Mouse (Mus musculus) macrophage (primary cell): ENCODE results near the gene Wdr54. TPM values are rescaled to one million over a fixed set of nuclear protein-coding genes. Genes with fewer than 3 reads are reported as not detected.
A peak's percentile ranks its signal among the peaks of the same experiment; 100 is the strongest.

Experiments used
- H3K27ac ChIP-seq: fragments of 350-480 bp; formaldehyde crosslinking; 2 replicates; pipeline ENCODE4 v1.9.0; 2021
- H3K36me3 ChIP-seq: fragments of 350-480 bp; formaldehyde crosslinking; 2 replicates; pipeline ENCODE4 v1.9.0; 2021; ENCODE audit errors: inconsistent target
- H3K4me3 ChIP-seq: fragments of 350-480 bp; formaldehyde crosslinking; 2 replicates; pipeline ENCODE4 v1.9.0; 2021; ENCODE audit errors: inconsistent target
- H3K79me2 ChIP-seq: fragments of 350-480 bp; formaldehyde crosslinking; 2 replicates; pipeline ENCODE4 v1.9.0; 2021; ENCODE audit errors: inconsistent target
- WGBS: methylation state at CpG from one replicate; pipeline ENCODE4 v1.1.7; 2026; ENCODE audit warnings: inconsistent platforms; ENCODE audit not compliant: missing documents; 5-methylcytosine and 5-hydroxymethylcytosine counted together
- polyA plus RNA-seq: library from polyadenylated mRNA; stranded (reverse); fragments of 250-400 nt; gene quantifications from 3 replicates; pipeline ENCODE4 v1.2.4, GENCODE M21; 2018; ENCODE audit warnings: inconsistent platforms

The Wdr54 gene
- polyA plus RNA-seq, 1 experiment from 2014 or later = 0.30 TPM

DNA sequence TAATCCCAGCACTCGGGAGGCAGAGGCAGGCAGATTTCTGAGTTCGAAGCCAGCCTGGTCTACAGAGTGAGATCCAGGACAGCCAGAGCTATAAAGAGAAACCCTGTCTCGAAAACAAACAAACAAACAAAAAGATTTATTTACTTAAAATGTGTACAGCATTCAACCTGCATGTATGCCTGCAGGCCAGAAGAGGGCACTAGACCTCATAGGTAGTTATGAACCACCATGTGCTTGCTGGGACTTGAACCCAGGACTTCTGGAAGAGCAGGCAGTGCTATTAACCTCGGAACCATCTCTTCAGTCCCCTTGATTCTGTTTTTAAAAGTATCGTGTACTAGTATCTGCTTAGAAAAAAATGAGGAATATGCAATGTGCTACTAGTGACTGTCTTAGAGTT, 28.8 kb downstream of the Wdr54 start:
- 97% methylated on average over 5 of the region's 5 CpGs for WGBS
- H3K27ac ChIP-seq = no peak overlapping the region
- H3K79me2 ChIP-seq = peaks cover 8% of the 10 kb centered on the region; the same call in 1 of the 2 replicates
- H3K36me3 ChIP-seq = no peaks in the 10 kb centered on the region
- H3K4me3 ChIP-seq = no peak overlapping the region

DNA sequence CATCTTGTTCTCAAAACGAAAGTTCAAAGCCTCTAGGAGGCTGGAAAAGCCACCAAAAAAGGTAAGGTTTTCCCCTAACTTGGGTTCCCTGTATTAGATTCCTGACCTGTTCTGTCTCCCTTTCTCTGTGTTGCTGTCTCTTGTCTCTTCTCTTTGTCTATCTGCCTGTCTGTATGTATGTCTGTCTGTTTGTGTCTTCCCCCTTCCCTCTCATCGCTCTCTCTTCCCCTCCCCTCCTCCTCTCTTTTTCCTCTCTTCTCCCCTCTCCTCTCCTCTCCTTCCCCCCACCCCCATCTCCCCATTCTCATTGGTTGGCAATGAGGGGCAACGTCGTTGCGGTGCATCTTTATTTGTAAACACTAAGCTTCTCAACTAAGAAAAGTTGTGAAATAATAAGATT, 30.9 kb downstream of the Wdr54 start, which contains the start of gene Ino80b:
Gene Ino80b, minus strand, starts transcription at position 101 of the 400 bp plus-strand sequence.
- no peaks in the 10 kb centered on the region for H3K36me3 ChIP-seq
- WGBS = 43% methylated on average over 5 of the region's 5 CpGs
- H3K4me3 ChIP-seq = peak within 1 kb of the TSS; percentile 97
- H3K27ac ChIP-seq = peak within 1 kb of the TSS; percentile 51
- peaks cover 8% of the 10 kb centered on the region; the same call in 1 of the 2 replicates for H3K79me2 ChIP-seq

DNA sequence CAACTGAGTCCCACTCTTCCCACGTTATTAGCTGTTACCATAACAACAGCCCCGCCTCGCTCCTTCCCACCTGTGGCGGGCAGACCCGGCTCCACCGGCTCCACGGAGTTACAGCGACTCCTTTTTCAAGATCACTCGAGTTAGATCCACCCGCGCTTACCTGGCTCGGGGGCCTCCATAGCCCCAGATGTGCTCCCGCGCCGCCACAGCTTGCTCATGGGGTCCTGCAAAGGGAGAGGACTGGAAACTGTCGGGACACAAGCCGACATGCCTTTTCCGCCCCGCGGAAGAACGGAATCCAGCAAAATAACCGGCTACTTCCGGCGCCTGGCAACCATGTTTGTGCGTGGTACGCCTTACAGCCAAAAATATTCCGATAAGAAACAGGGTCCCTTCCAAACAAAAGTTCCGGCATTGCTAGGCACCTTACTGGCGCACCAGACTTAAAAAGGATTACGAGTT, 31.3 kb downstream of the Wdr54 start:
- WGBS = under 1% methylated on average over 30 of the region's 30 CpGs
- Histone ChIP-seq H3K27ac (peak overlapping the region; percentile 51), H3K4me3 (peak overlapping the region; percentile 97), H3K36me3 (no peaks in the 10 kb centered on the region), H3K79me2 (peaks cover 8% of the 10 kb centered on the region; the same call in 1 of the 2 replicates)

DNA sequence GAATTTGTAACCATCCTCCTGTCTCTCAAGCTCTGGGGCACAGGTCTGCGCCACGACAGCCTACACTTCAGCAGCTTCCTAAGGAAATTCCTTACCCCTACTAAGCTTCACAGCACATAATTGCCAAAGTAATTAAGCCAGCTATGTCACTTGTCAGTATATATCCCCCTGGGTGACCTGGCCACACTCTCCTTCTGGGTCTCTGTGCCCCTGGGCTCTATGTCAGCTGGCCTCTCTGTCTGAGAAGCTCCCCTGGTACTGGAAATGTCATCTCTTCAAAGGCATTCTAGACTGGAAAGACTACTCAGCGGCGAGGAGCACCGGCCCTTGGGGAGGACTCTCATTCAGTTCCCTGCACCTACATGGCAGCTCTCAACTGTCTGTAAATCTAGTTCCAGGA, 33.2 kb downstream of the Wdr54 start:
- Histone ChIP-seq H3K4me3 (no peak overlapping the region), H3K36me3 (no peaks in the 10 kb centered on the region), H3K79me2 (peaks cover 8% of the 10 kb centered on the region; the same call in 1 of the 2 replicates), H3K27ac (no peak overlapping the region)
- WGBS = 99% methylated on average over 5 of the region's 5 CpGs

DNA sequence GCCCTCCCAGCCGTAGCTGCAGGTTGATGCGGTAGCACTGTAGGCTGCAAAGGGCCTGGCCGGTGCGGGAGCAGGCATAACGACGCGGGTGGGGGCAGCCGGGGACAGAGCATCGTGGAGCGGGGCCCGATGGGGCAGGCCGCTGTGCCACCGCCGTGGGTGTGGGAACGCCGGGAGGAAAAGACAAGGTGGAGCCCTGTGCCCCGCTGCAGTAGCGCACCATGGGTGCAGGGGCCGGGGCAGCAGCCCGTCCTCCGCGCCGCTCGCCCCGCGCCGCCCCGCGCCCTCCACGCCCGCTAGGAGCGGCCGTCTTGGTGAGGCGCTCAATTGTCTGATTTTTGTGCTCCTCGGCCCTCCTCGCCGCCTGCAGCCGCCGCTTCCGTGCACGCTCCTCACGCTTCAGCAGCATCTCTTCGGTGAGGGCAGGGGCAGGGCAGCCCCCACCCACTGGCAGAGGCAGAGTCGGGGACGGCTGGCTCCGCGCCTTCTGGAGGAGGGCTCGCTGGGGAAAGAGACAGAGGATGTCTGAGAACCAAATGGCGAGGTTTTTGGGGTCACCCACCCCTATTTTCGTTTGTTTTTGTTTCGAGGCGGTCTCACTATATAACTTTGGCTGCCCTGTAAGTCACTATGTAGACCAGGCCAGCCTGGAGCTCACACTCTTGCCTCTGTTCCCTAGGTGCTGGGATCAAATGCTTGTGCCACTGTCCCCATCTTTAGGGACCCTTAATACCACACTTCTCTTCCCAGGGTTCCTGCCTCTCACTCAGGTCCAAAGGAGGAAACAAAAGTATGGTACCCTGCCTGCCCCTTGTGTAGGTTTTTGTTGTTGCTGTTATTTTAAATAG, 34.1 kb downstream of the Wdr54 start:
- no peak overlapping the region for H3K27ac ChIP-seq
- no peaks in the 10 kb centered on the region for H3K36me3 ChIP-seq
- peaks cover 8% of the 10 kb centered on the region; the same call in 1 of the 2 replicates for H3K79me2 ChIP-seq
- peak overlapping the region; percentile 31 for H3K4me3 ChIP-seq
- 7% methylated on average over 50 of the region's 52 CpGs for WGBS

DNA sequence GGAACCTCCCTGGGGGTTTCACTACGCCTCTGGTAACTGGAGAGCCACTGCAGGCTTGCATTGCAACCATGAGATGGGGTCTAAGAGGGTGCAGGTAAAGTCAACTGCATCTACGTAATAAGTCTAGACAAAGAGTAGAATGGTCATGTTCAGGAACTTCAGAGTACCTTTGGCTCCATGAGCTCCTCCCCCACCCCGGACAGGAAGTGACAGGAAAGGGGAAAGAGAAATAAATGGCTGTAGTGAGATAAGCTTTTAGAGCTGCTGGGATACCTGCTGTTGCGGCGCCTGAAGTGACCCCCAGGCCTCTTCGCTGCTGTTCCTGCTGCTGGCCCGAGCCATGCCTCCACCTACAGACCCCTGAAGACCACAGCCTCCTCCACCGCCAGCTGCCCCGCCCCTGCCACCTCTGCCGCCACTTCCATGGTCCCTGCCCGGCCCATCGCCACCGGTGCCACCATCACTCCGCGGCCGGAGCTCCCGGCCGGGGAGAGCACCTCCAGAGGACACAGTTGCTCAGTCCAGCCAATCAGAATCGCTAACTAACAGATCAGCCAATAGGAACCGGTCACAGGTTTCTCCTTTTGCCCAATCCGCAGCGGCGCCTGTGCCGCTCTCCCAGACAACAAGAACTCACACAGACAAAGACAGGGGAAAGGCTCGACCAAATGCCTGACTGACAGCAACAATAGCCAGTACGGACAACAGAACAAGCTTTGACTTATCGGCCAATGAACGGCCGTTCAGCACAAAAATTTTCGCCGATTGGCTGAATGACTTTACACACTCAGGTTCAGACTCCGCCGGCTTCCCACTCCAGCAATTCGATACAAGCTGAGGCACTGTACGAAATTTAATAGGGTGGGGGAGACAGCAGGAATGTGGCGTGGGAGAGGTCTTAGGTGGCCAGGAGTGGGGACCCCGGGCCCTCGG, 35.0 kb downstream of the Wdr54 start, which contains the start of gene Wbp1:
Gene Wbp1, minus strand, starts transcription at position 630 of the 933 bp plus-strand sequence.
- Histone ChIP-seq H3K27ac (peak within 1 kb of the TSS; percentile 27), H3K36me3 (no peaks in the 10 kb centered on the region), H3K4me3 (peak within 1 kb of the TSS; percentile 54), H3K79me2 (peaks cover 10% of the 10 kb centered on the region; the same call in 1 of the 2 replicates)
- WGBS = under 1% methylated on average over 38 of the region's 38 CpGs

DNA sequence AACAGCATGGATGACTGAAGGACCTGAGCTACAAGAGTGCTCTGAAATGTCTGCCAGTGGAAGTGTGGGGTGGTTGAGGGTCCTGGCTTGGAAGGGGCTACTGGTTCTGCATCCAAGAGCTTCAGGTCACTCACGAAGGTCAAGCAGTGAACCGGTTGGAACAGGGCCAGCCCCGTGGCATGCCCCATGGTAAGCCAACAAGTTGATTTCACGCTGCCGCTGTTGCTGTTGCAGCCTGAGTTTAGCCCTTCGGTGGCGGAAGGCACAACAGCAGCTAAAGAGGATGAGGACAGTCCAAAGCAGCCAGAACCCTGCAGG, 36.5 kb downstream of the Wdr54 start:
- Histone ChIP-seq H3K36me3 (no peaks in the 10 kb centered on the region), H3K79me2 (peaks cover 19% of the 10 kb centered on the region; the same call in 1 of the 2 replicates), H3K27ac (no peak overlapping the region), H3K4me3 (no peak overlapping the region)
- WGBS = 31% methylated on average over 7 of the region's 7 CpGs

DNA sequence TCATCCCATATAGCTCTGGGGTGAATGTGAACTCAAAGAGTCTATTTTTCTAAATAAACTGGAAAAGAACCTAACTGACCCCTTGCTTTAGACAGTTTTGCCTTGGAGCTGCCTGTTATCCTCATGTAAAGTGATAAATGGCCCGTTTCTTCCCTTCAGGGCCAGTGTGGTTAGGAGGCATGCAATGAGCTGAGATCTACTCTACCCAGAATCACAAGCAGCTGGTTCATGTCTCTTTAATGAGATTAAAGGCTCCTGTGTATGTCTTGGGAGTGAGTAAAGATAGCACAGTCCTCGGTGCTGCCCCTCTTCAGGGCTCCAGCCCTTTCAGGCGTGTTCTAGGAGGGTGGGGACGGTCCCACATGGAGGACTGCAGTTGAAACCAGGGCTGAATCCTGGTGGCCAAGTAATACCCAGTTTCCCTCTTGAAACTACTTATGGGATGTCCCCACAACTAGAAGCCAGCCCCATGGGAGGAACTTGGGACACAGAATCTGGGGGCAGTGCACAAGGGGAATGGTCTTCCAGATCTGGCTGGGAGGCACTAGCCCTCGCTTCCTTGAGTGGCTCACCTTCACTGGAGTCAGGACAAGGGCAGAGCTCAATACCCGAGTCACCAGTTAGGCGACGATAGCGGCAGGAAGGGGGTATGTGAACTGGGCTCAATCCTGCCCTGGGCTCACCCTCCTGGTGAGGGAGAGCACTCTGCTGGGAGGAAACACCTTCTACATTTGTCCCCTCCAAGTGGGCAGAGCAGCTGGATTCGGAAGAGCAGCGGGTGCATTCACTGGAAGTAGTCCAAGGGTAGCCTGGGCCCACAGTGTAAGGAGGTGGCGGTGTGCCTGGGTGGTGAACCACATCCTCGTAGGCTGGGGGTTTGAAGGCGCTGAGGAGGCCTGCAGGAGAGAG, 37.1 kb downstream of the Wdr54 start:
- Histone ChIP-seq H3K27ac (no peak overlapping the region), H3K79me2 (peaks cover 18% of the 10 kb centered on the region; the same call in 1 of the 2 replicates), H3K36me3 (no peaks in the 10 kb centered on the region), H3K4me3 (no peak overlapping the region)
- 43% methylated on average over 14 of the region's 14 CpGs for WGBS

DNA sequence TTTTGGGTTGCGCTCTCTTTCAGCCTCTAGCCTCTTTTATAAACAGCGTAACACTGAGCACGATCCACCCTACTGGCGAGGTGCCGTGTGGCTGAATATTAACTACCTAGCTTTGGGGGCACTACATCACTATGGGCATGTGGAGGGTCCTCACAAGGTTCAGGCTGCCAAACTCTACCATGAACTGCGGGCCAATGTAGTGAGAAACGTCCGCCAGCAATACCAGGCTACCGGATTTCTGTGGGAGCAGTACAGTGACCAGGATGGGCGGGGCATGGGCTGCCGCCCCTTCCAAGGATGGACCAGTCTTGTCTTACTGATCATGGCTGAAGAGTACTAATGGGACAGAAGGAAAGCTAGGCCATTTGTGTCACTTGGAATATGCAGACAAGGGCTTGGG, 37.8 kb downstream of the Wdr54 start:
- Histone ChIP-seq H3K27ac (no peak overlapping the region), H3K4me3 (no peak overlapping the region), H3K36me3 (no peaks in the 10 kb centered on the region), H3K79me2 (peaks cover 24% of the 10 kb centered on the region; the same call in 1 of the 2 replicates)
- WGBS = 92% methylated on average over 11 of the region's 11 CpGs

DNA sequence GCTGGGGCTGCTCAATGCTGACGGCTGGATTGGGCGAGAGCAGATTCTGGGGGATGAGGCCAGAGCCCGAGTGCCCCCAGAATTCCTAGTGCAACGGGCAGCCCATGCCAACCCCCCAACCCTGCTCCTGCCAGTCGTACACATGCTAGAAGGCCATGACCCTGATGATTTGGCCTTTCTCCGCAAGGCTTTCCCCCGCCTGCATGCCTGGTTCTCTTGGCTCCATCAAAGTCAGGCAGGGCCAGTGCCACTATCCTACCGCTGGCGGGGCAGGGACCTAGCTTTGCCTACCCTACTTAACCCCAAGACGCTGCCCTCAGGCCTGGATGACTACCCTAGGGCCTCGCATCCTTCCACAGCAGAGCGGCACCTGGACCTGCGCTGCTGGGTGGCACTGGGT, 38.6 kb downstream of the Wdr54 start:
- Histone ChIP-seq H3K79me2 (peaks cover 24% of the 10 kb centered on the region; the same call in 1 of the 2 replicates), H3K36me3 (no peaks in the 10 kb centered on the region), H3K27ac (no peak overlapping the region), H3K4me3 (no peak overlapping the region)
- 90% methylated on average over 11 of the region's 13 CpGs for WGBS

DNA sequence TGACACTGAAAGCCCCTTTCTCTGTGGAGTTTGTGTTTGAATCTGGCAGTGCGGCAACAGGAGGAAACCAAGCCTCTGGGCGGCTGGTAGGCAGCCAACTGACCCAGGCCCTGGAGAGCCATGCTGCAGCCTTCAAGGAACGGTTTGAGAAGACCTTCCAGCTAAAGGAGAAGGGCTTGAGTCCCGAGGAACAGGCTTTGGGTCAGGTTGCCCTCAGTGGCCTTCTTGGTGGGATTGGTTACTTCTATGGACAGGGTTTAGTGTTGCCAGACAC, 39.1 kb downstream of the Wdr54 start:
- WGBS = 97% methylated on average over 3 of the region's 4 CpGs
- no peak overlapping the region for H3K27ac ChIP-seq
- no peak overlapping the region for H3K4me3 ChIP-seq
- no peaks in the 10 kb centered on the region for H3K36me3 ChIP-seq
- H3K79me2 ChIP-seq = peaks cover 24% of the 10 kb centered on the region; the same call in 1 of the 2 replicates

DNA sequence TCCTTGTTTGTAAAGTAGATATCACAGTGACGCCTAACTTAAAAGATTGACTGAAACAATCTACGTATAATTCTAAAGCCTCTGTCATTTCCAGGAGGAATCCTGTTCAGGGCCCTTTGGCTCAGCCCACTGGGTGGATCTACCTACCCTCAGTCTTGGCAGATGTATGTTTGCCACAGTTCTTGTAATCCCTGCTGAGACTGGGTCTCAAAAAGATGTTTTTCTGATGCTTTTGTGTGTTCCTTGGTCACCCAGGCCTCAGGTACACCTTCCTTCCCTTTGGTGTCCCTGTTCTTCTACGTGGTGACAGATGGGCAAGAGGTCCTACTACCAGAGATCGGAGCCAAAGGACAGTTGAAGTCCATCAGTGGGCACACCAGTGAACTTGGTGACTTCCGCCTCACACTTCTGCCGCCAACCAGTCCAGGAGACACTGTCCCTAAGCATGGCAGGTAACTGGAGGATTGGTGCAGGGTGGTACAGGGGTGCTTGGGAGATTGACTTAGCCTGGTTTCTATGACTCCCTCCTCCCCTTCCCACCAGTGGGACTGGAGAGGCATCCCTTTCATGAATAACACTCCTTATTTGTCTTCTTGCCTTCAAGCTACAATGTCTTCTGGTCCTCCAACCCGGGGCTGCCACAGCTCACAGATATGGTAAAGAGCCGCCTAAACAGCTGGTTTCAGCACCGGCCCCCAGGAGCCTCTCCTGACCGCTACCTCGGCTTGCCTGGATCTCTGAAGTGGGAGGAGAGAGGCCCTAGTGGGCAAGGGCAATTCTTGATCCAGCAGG, 39.6 kb downstream of the Wdr54 start:
- H3K36me3 ChIP-seq = no peaks in the 10 kb centered on the region
- H3K4me3 ChIP-seq = peak overlapping the region; percentile 64
- 84% methylated on average over 11 of the region's 11 CpGs for WGBS
- H3K27ac ChIP-seq = 0 out of 2 replicates have a peak overlapping the region, but pooled peaks have one; percentile 15
- H3K79me2 ChIP-seq = peaks cover 24% of the 10 kb centered on the region; the same call in 1 of the 2 replicates

DNA sequence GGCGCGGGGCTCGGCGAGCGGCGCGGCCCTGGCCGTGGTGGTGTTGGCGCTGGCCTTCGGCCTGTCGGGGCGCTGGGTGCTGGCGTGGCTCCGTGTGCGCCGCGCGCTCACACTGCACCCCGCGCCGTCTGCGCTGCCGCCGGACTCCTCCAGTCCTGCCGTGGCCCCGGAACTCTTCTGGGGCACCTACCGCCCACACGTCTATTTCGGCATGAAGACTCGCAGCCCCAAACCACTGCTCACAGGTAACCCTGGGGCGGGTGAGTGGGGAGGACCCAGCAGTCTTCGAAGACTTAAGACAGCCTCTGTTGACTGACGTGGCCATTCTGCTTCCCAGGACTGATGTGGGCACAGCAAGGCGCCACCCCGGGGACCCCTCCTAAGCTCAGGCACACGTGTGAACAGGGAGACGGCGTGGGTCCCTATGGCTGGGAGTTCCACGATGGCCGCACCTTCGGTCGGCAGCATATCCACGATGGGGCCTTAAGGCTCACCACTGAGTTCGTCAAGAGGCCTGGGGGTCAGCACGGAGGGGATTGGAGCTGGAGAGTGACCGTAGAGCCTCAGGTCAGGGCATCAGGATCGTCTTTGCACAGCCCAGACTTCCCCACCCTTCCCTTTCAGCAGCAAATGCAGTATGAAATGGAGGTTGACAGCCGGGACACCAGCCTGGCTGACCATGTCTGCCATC, 40.4 kb downstream of the Wdr54 start:
- H3K4me3 ChIP-seq = peak overlapping the region; percentile 64
- peak overlapping the region; percentile 15; the same call in 1 of the 2 replicates for H3K27ac ChIP-seq
- peaks cover 25% of the 10 kb centered on the region; the same call in 1 of the 2 replicates for H3K79me2 ChIP-seq
- 2% methylated on average over 39 of the region's 48 CpGs for WGBS
- H3K36me3 ChIP-seq = no peaks in the 10 kb centered on the region
